Mouse (Mus musculus) frontal cortex, postnatal 10 days (tissue): Measurements from ENCODE around the gene Gm13101.
"Not testable (repeated sequence)": the region's sequence is repeated elsewhere in the genome, so short reads cannot be mapped to it uniquely, and the experiment has no call there.

ENCODE experiments used
- DNase-seq, 2 experiments: peaks; one replicate each; pipeline ENCODE4 v3.0.0; 2022; ENCODE audit warnings: low spot score in 2 of 2, mixed read lengths in 1 of 2

Gm13101 gene

GRCm38 (mm10) chr4:143966850-143967249 is at the start of gene Gm13101:
Gm13101 (minus strand) TSS chr4:143966950.
- not testable (repeated sequence) for DNase-seq

- not testable (repeated sequence) for DNase-seq
Measured at GRCm38 (mm10) chr4:143994269-143994668, 27.5 kb upstream of the Gm13101 start, which contains the start of gene Pramef17. Pramef17 (minus strand) TSS chr4:143994369.

GRCm38 (mm10) chr4:143988126-143988525 is 21.4 kb upstream of the Gm13101 start:
- DNase-seq = peak; percentile 61 to 64

DNA sequence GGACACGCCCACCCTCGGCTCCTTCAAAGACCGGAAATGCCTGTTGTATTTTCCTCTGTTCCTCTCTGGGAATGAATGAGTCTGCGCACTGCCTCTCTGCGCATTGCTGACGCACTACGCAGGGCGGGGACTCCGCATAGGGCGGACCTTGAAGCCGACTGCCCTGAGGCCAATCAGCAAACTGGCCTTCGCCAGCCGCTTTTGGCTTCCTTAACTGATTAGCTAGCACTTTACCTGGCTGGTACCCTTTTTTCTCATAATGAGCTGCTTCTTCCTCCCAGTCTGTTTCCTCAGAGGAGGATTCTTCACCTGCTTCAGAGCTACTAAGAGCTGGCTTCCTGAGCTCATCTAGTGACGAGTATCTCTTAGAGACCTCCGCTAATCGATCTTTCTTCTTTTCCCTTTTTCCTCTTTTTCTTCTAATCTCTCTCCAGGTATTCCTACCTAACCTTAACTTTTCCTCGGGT is 20.8 kb upstream of the Gm13101 start:
- DNase-seq = peak; percentile 41 to 48

GRCm38 (mm10) chr4:143985733-143986132 is 19.0 kb upstream of the Gm13101 start:
- DNase-seq = peak; percentile 21 to 44

GRCm38 (mm10) chr4:143985165-143985564 is 18.4 kb upstream of the Gm13101 start:
- peak; percentile 11 to 24 for DNase-seq

DNA sequence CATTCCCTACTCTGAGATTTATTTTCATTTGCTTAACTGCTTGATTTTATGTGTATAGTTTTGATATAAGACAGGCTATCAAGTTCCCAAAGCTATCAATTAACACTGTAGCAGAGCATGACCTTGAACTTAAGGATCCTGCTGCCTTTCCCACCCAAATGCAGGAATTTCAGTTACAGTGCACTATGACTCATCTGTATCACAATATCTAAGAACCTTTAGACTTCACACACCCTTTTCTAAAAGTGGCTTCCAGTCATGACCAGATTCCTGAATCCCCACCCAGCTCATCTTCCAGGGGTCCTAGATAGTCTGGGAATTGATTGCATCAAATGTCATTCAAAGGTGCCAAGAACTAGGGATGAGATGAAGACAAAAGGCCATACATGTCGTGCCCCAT is 16.7 kb upstream of the Gm13101 start:
- DNase-seq = not testable (repeated sequence)

DNA sequence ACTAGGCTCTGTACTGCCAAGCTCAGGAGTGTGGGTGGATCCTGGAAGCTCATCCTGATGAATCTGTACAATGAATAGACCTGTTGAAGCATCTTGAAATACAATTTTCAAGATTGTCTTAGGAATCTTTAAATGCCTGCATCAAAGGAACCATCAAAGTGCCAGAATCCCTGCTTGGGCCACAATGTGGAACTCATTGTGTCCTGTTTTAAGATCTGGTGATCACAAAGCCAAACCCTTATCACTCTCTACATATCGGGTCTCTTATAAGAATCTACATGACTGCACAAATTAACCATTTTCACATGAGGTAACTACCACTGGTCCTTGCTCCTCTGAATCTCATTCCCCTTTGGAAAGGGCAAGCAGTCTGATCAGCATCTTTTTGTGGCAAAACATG is 15.8 kb downstream of the Gm13101 start, which contains the start of gene Pramef25:
Gene Pramef25, minus strand, starts transcription at position 101 of the 400 bp plus-strand sequence.
- DNase-seq = not testable (repeated sequence)
